Mouse (Mus musculus) adrenal gland, postnatal 14 days (tissue): ENCODE data around the gene 2010003K11Rik. TPM values are rescaled to one million over a fixed set of nuclear protein-coding genes. Genes with fewer than 3 reads are reported as not detected.
"Not testable (repeated sequence)": the region's sequence is repeated elsewhere in the genome, so short reads cannot be mapped to it uniquely, and the experiment has no call there.

Experiments
- DNase-seq: peaks from one replicate; pipeline ENCODE4 v3.0.0; 2021; ENCODE audit warnings: mixed read lengths
- total RNA-seq: library from RNA; stranded (reverse); gene quantifications from 2 replicates; pipeline ENCODE4 v1.2.3, GENCODE M21; 2021

2010003K11Rik gene
- total RNA-seq, 1 experiment from 2014 or later, result 23.0 TPM

GRCm38 (mm10) chr19:4456227-4456626 is 42.2 kb downstream of the 2010003K11Rik start:
- DNase-seq, result peak; percentile 84

DNA sequence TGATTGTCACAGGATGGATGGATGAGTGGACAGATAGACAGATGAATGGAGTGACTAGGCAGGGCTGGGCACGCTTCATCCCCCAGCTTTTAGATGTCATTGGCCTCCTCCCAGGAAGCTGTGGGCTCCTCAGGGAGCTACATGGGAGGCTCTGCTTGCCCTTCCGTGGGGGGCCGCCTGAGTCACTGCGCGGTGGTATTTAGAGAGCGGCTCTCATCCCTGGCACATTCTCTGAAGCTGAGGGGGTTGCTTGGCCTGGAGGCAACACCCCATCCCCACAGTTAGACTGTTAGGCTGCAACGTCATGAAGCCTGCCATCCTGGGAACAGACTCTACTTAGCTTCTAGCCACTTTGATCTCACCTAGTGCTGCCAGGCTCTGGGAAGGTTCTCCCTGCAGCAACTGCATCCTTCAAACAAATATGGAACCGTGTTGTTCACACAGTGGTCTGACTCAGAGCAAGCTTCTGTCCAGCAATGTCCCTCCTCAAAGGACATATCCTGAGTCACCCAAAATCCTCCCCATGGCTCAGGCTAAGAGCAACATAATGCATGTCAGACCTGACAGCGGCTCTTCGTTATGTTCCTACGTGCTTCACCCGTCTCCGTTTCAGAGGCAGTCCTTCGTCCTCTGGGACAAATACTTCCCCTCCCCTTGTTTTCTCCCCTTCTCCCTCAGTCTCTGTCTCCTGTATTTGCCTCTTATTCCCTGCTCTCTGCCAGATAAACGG is 43.1 kb downstream of the 2010003K11Rik start:
- peak; percentile 65 for DNase-seq

- not testable (repeated sequence) for DNase-seq
Measured at GRCm38 (mm10) chr19:4454040-4454439, 44.3 kb downstream of the 2010003K11Rik start.

DNA sequence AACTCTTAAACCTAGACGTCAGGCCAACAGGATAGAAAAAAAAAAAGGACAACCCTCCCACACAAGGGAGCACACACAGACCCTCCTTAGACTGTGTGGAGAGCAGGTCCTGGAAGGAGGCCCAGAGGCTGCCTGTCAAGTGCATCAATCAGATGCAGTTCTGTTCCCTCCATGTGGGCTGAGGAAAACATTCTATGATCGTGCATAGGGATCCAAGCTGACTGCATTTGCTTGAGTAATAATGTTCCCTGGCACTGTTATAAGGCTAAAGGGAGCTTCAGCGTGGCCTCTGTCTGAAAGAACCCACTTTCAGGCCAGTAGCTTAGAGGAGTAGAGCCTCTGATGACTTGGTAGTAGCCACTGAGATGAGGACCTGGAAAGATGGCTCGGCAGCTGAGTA is 45.9 kb downstream of the 2010003K11Rik start:
- DNase-seq, result no peak

DNA sequence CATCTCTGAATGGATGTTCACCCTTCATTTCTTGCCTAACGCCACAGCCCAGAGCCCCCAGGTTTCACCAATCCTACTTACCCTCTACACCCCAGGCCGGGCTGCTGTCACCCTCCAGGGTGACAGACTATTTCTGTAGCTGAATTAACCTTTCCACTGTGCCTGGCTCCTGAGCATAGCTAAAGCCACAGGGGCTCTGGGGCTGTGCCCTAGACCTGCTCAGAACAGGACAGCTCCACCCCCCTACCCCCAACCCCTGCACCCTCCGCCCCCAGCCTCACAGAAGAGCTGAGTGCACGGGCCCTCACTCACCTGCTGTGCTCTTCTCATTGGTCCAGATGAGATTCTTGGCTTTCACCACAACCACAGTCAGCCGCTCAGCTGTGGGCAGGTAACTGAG is 46.4 kb downstream of the 2010003K11Rik start:
- DNase-seq, result no peak

GRCm38 (mm10) chr19:4451098-4451497 is 47.3 kb downstream of the 2010003K11Rik start:
- no peak for DNase-seq

DNA sequence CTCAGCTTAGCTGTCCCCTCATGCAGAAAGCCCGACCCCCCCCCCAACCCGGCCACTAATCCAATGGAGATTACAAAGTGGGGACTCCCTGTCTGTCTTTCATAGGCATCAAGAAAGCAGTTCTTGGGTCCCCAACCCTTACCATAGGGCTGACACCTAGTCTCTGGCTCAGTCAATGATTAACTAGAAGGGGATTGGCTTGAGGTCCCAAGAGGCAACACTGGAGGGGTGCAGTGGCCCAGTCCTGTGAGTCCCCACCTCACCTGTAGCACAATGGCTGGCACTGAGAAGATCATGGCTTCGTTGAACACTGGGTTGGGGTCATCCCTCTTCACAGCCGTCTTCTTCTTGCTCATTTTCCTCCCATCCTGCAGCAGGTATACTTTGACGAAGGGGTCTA is 47.7 kb downstream of the 2010003K11Rik start:
- no peak for DNase-seq

DNA sequence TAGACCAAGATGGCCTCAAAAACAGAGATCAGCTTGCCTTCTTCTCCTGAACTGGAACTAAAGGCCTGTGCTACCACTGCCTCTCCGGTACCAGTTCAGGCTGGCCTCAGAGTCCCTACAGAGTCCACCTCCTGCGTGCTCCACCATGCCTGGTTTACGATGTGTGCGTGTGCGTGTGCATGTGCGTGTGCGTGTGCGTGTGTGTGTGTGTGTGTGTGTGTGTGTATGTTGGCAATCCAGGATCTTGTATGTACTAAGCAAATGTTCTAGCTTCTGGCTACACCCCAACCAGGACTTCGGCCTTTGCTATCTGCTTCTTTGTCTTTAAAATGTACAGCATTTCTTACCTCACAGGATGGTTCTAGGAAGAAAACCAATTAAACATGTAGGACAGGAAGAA is 49.2 kb downstream of the 2010003K11Rik start:
- DNase-seq, result no peak

- DNase-seq, result no peak
Measured at GRCm38 (mm10) chr19:4447445-4447844, 50.9 kb downstream of the 2010003K11Rik start.

Other genes with a start within 250 kb of the 2010003K11Rik start
- gene Ssh3, start 229.4 kb downstream of the 2010003K11Rik start, total RNA-seq, result 17.3 and 20.8 TPM in 2 replicates
- 2.7 and 4.8 TPM in 2 replicates for gene Ankrd13d, start 215.4 kb downstream of the 2010003K11Rik start, total RNA-seq
- gene Grk2, start 192.4 kb downstream of the 2010003K11Rik start, total RNA-seq, result 45.2 and 74.4 TPM in 2 replicates
- gene Kdm2a, start 100.3 kb downstream of the 2010003K11Rik start, total RNA-seq, result 96.2 and 111 TPM in 2 replicates
- gene Rhod, start 59.2 kb downstream of the 2010003K11Rik start, total RNA-seq, result 14.1 and 17.3 TPM in 2 replicates
- 35.0 and 41.1 TPM in 2 replicates for gene Syt12, start 21.1 kb downstream of the 2010003K11Rik start, total RNA-seq
- gene Pcx, start 11.9 kb upstream of the 2010003K11Rik start, total RNA-seq, result 351 and 352 TPM in 2 replicates
- 6.1 and 7.6 TPM in 2 replicates for gene Lrfn4, start 117.1 kb upstream of the 2010003K11Rik start, total RNA-seq
- 26.1 and 28.6 TPM in 2 replicates for gene Rce1, start 127.1 kb upstream of the 2010003K11Rik start, total RNA-seq
- not detected in 2 replicates for gene Gm960, start 200.1 kb upstream of the 2010003K11Rik start, total RNA-seq
- gene Sptbn2, start 212.6 kb upstream of the 2010003K11Rik start, total RNA-seq, result 3.3 and 5.9 TPM in 2 replicates